Mouse (Mus musculus): ENCODE data around the gene Oard1. TPM values are rescaled to one million over a fixed set of nuclear protein-coding genes. Genes with fewer than 3 reads are reported as not detected.

Gene Oard1
- polyA plus RNA-seq, 1 experiment: 76.1 TPM

DNA sequence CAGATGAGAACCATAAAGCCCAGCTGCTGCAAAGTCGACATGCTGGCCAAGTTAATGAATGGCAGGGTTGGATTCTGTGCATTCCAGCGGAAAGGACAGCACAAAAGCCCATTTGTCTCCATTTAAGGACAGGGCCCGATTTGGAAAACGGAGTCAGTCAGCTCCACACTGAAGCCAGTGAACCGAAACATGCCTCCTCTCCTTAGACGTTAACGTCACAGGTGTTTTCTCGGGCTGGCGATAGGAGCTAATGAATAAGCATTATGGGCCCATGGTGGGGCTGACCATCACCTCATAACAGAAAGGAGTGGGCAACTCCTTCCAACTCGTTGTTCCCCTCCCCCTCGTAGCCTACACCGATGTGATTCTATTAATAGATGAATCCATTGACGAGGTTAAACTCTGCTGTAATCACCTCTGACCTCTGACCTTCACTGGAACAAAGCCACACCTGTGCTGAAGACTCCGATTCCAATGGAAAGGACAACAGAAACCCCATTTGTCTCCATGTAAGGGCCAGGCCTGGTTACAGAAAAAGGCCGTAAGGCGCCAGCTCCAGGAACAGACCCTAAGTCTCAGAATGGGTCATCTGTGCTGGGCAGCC is 33.8 kb downstream of the Oard1 start:
- no peaks in the 10 kb centered on the region for H3K27me3 ChIP-seq (ENCODE audit: control insufficient read depth, insufficient read depth, low read length, poor library complexity, severe bottlenecking)
- H3K27ac ChIP-seq (ENCODE audit: insufficient read depth, low read length): no peak overlapping the region
- peaks cover 7% of the 10 kb centered on the region for H3K4me1 ChIP-seq (ENCODE audit: control insufficient read depth, insufficient read depth, low read length)
- no peak overlapping the region for H3K4me3 ChIP-seq (ENCODE audit: low read depth, low read length)
- H3K36me3 ChIP-seq (ENCODE audit: control insufficient read depth, insufficient read depth, low read length, poor library complexity, severe bottlenecking): no peaks in the 10 kb centered on the region
- TF ChIP-seq EP300 (IDR thresholded peaks at IDR 0.05; ENCODE audit: insufficient read depth, low read depth, low read length) (no peak), POLR2A (IDR thresholded peaks at IDR 0.05; ENCODE audit: insufficient read depth, low read length) (no peak), CTCF (IDR thresholded peaks at IDR 0.05; ENCODE audit: low read depth, low read length) (no peak)
- H3K9ac ChIP-seq (ENCODE audit: low read depth, poor library complexity, severe bottlenecking): no peak overlapping the region
- H3K9me3 ChIP-seq (replicated peaks; ENCODE audit: control insufficient read depth, insufficient read depth, low read length, poor library complexity, severe bottlenecking): no peaks in the 10 kb centered on the region

DNA sequence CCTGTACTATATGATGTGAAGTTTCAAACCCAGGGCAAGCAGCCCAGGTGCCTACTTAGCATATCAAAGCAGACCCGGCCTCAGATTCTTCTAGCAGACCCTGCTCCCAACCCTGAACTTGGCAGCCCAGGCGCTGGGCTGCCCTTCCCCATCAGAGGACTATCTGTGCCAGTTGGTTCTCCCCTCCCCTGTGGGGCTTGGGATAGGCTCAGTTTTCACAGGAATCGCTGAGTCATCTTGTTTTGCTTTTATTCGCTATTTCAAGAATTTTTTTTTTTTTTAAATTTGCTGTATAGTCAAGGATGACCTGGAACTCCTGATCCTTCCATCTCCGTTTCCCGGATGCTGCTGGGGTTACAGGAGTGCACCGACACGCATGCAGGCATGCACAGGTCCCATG is 37.9 kb downstream of the Oard1 start:
- peaks cover 11% of the 10 kb centered on the region for H3K4me1 ChIP-seq (ENCODE audit: control insufficient read depth, insufficient read depth, low read length)
- H3K9me3 ChIP-seq (replicated peaks; ENCODE audit: control insufficient read depth, insufficient read depth, low read length, poor library complexity, severe bottlenecking): no peaks in the 10 kb centered on the region
- no peak overlapping the region for H3K27ac ChIP-seq (ENCODE audit: insufficient read depth, low read length)
- no peaks in the 10 kb centered on the region for H3K27me3 ChIP-seq (ENCODE audit: control insufficient read depth, insufficient read depth, low read length, poor library complexity, severe bottlenecking)
- TF ChIP-seq POLR2A (IDR thresholded peaks at IDR 0.05; ENCODE audit: insufficient read depth, low read length) (no peak), EP300 (IDR thresholded peaks at IDR 0.05; ENCODE audit: insufficient read depth, low read depth, low read length) (no peak), CTCF (IDR thresholded peaks at IDR 0.05; ENCODE audit: low read depth, low read length) (no peak)
- H3K36me3 ChIP-seq (ENCODE audit: control insufficient read depth, insufficient read depth, low read length, poor library complexity, severe bottlenecking): no peaks in the 10 kb centered on the region
- no peak overlapping the region for H3K9ac ChIP-seq (ENCODE audit: low read depth, poor library complexity, severe bottlenecking)
- no peak overlapping the region for H3K4me3 ChIP-seq (ENCODE audit: low read depth, low read length)

DNA sequence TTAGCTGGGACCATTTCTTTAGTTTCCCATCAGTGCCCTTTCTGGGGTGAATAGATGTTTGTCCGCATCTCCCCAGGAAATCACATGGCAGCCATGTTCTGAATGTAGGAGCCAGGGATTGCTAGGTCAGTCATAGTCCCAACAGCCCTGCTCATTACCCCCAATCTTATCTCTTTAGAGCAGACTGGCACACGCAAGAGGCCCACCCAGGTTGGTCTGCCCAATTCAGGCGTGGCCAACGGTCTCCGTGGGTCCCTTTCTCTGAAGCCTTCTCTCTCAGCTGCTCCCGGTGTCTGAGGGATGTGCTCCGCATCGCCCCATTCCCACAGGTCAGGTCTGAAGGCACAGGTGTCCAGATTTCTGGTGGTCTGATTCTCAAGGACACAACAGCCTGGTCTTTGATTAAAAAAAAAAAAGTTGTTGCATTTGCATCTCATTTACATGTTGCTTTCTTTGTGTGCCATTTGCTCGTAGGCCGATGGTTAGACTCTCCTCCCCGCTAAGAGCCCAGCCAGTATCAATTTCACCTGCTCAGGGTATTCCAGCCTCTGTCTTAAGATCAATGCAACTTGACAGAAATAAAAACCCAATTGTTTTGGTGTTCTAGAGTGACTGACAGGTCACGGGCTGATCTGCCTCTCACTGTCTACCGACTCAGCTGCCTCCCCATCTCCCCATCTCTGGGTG is 41.0 kb downstream of the Oard1 start:
- Histone ChIP-seq H3K36me3 (ENCODE audit: control insufficient read depth, insufficient read depth, low read length, poor library complexity, severe bottlenecking) (no peaks in the 10 kb centered on the region), H3K9ac (ENCODE audit: low read depth, poor library complexity, severe bottlenecking) (no peak overlapping the region), H3K4me1 (ENCODE audit: control insufficient read depth, insufficient read depth, low read length) (peaks cover 9% of the 10 kb centered on the region), H3K4me3 (ENCODE audit: low read depth, low read length) (peak overlapping the region; percentile 64), H3K9me3 (replicated peaks; ENCODE audit: control insufficient read depth, insufficient read depth, low read length, poor library complexity, severe bottlenecking) (no peaks in the 10 kb centered on the region), H3K27ac (ENCODE audit: insufficient read depth, low read length) (no peak overlapping the region), H3K27me3 (ENCODE audit: control insufficient read depth, insufficient read depth, low read length, poor library complexity, severe bottlenecking) (no peaks in the 10 kb centered on the region)
- TF ChIP-seq CTCF (IDR thresholded peaks at IDR 0.05; ENCODE audit: low read depth, low read length): no peak
- no peak for TF ChIP-seq POLR2A (IDR thresholded peaks at IDR 0.05; ENCODE audit: insufficient read depth, low read length)
- TF ChIP-seq EP300 (IDR thresholded peaks at IDR 0.05; ENCODE audit: insufficient read depth, low read depth, low read length): no peak

DNA sequence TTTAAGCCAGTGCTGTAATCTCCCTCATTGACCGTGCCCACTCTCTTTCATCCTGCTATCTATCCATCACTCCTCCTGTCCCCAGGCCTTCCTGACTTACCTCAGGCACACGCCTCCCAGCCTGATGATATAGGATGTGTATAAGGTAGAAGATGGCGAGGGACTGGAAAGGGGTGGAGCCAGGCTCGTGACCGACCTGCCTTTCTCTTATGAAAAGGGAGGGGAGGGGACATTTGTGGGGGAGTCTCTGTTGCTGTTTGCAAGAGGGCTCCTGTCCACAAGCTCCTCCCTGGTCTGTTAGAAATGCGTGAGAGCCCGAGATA is 41.5 kb downstream of the Oard1 start, which contains the start of gene Tspo2:
Gene Tspo2 (minus strand): TSS at position 170 of the 323 bp plus-strand sequence.
- H3K27me3 ChIP-seq (ENCODE audit: control insufficient read depth, insufficient read depth, low read length, poor library complexity, severe bottlenecking): no peaks in the 10 kb centered on the region
- H3K9me3 ChIP-seq (replicated peaks; ENCODE audit: control insufficient read depth, insufficient read depth, low read length, poor library complexity, severe bottlenecking): no peaks in the 10 kb centered on the region
- H3K9ac ChIP-seq (ENCODE audit: low read depth, poor library complexity, severe bottlenecking): no peak within 1 kb of the TSS
- TF ChIP-seq POLR2A (IDR thresholded peaks at IDR 0.05; ENCODE audit: insufficient read depth, low read length): no peak
- TF ChIP-seq EP300 (IDR thresholded peaks at IDR 0.05; ENCODE audit: insufficient read depth, low read depth, low read length): no peak
- no peak for TF ChIP-seq CTCF (IDR thresholded peaks at IDR 0.05; ENCODE audit: low read depth, low read length)
- H3K4me1 ChIP-seq (ENCODE audit: control insufficient read depth, insufficient read depth, low read length): peaks cover 9% of the 10 kb centered on the region
- H3K36me3 ChIP-seq (ENCODE audit: control insufficient read depth, insufficient read depth, low read length, poor library complexity, severe bottlenecking): no peaks in the 10 kb centered on the region
- no peak within 1 kb of the TSS for H3K27ac ChIP-seq (ENCODE audit: insufficient read depth, low read length)
- H3K4me3 ChIP-seq (ENCODE audit: low read depth, low read length): peak within 1 kb of the TSS; percentile 64

DNA sequence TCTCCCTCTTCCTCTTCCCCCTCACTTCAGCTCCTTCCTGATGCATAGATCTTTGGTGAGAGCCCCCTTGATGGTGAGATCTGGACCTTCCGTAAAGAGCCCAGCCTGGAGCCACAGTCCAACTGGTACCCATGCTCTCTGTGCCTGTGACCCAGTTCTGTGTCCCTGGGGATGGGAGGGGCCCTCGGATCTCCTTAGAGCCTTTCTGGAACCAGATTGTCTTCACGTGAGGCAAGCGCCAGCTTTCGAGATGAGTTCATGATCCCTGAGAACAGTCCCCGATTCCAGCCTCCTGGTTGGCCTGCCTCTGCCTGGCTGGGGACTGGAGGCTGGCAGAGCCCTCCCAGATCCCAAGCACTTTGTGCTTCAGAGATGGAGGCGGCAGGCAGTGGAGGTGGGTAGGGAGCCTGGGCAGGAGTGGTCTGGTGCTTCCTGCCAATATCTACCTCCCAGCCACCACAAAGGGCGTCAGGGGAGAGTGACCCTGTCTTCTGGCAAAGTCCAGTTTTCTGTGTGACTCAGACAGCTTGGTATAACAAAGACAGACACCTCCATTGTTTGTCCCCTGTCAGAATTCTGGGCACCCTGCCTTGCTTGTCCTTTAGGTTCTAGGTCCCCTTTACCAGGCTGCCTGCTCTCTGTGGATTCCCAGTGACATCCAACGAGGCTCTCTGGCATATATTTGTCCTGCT is 42.1 kb downstream of the Oard1 start:
- TF ChIP-seq CTCF (IDR thresholded peaks at IDR 0.05; ENCODE audit: low read depth, low read length) (no peak), EP300 (IDR thresholded peaks at IDR 0.05; ENCODE audit: insufficient read depth, low read depth, low read length) (no peak), POLR2A (IDR thresholded peaks at IDR 0.05; ENCODE audit: insufficient read depth, low read length) (no peak)
- Histone ChIP-seq H3K9ac (ENCODE audit: low read depth, poor library complexity, severe bottlenecking) (no peak overlapping the region), H3K9me3 (replicated peaks; ENCODE audit: control insufficient read depth, insufficient read depth, low read length, poor library complexity, severe bottlenecking) (no peaks in the 10 kb centered on the region), H3K36me3 (ENCODE audit: control insufficient read depth, insufficient read depth, low read length, poor library complexity, severe bottlenecking) (no peaks in the 10 kb centered on the region), H3K27ac (ENCODE audit: insufficient read depth, low read length) (no peak overlapping the region), H3K4me3 (ENCODE audit: low read depth, low read length) (no peak overlapping the region), H3K27me3 (ENCODE audit: control insufficient read depth, insufficient read depth, low read length, poor library complexity, severe bottlenecking) (no peaks in the 10 kb centered on the region), H3K4me1 (ENCODE audit: control insufficient read depth, insufficient read depth, low read length) (peaks cover 9% of the 10 kb centered on the region)

DNA sequence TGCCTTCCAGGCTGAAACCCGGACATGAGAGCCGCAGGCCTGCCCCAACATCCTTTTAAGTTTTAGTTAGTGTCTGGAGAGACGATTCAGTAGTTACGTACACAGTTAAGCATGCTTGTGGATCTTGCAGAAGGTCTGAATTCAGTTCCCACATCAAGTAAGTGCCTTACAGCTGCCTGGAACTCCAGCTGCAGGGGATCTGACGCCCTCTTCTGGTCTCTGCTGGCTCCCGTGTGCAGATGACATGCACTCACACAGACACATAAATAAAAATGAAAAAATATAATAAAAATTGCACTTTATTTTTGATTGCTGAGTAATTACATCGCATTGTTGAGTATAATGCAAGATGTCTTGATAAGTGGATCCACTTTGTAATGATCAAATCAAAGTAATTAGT is 43.7 kb downstream of the Oard1 start:
- Histone ChIP-seq H3K27me3 (ENCODE audit: control insufficient read depth, insufficient read depth, low read length, poor library complexity, severe bottlenecking) (no peaks in the 10 kb centered on the region), H3K9me3 (replicated peaks; ENCODE audit: control insufficient read depth, insufficient read depth, low read length, poor library complexity, severe bottlenecking) (no peaks in the 10 kb centered on the region), H3K9ac (ENCODE audit: low read depth, poor library complexity, severe bottlenecking) (no peak overlapping the region), H3K4me3 (ENCODE audit: low read depth, low read length) (no peak overlapping the region), H3K27ac (ENCODE audit: insufficient read depth, low read length) (no peak overlapping the region), H3K4me1 (ENCODE audit: control insufficient read depth, insufficient read depth, low read length) (peaks cover 4% of the 10 kb centered on the region), H3K36me3 (ENCODE audit: control insufficient read depth, insufficient read depth, low read length, poor library complexity, severe bottlenecking) (no peaks in the 10 kb centered on the region)
- TF ChIP-seq EP300 (IDR thresholded peaks at IDR 0.05; ENCODE audit: insufficient read depth, low read depth, low read length) (no peak), POLR2A (IDR thresholded peaks at IDR 0.05; ENCODE audit: insufficient read depth, low read length) (no peak), CTCF (IDR thresholded peaks at IDR 0.05; ENCODE audit: low read depth, low read length) (peak; percentile 67)
